Mouse (Mus musculus): ENCODE data around the gene Ngp. TPM values are rescaled to one million over a fixed set of nuclear protein-coding genes. Genes with fewer than 3 reads are reported as not detected.
A peak's percentile ranks its signal among the peaks of the same experiment; 100 is the strongest.
"Not testable (repeated sequence)": the region's sequence is repeated elsewhere in the genome, so short reads cannot be mapped to it uniquely, and the experiment has no call there.

Ngp gene
- total RNA-seq (2014; fragmentation: Nextera tagmentation) (415 TPM in 1 of 2 replicates, not detected in the other), total RNA-seq (2017) (12.5 and 64.5 TPM in 2 replicates)

DNA sequence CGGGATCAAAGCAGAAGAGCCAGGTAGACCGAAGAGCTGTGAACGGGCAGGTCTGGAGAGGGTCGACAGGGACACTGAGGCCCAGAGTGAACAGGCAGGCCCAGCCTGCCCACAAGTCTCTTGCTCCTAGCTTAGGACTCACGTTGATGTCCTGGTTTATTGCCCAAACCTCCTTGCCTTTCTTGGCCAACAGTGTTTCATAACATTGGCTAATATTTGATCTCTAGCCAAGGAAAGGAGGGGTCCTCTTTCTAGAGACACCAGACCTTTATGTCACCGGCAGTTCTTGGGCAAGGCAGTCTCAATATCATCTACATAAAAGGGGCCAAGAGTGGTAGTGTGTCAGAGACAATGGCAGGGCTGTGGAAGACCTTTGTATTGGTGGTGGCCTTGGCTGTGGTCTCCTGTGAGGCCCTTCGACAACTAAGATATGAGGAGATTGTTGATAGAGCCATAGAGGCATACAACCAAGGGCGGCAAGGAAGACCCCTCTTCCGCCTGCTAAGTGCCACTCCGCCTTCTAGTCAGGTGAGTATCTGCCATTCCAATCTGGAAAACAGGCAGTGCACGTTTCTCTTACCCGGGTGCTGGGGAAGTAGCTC is at the start of gene Ngp:
Gene Ngp, plus strand, starts transcription at position 237 of the 602 bp plus-strand sequence.
- no peak for ATAC-seq (replicated peaks; ENCODE audit: low FRiP score, low TSS enrichment, poor library complexity, severe bottlenecking)

DNA sequence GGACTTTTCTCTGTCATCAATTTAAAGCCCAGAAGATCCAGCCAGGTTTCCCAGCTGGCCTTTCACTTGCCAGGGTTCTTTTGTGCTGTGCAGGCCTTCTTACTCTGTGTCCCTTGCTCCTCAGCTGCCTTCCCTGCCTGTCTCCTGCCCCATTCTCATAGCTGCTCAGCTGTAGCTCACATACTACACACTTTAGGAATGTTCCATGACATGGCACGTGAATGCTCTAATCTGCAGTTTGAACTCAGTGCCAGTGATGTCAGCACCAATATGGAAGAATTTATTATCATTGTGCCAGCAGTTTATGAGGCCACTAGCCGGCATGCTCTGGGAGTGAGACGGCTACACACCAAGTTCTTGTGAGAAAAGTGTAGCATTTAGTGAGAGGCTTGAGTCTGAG is 49.7 kb upstream of the Ngp start:
- ATAC-seq (replicated peaks; ENCODE audit: low FRiP score, low TSS enrichment, poor library complexity, severe bottlenecking), result no peak

DNA sequence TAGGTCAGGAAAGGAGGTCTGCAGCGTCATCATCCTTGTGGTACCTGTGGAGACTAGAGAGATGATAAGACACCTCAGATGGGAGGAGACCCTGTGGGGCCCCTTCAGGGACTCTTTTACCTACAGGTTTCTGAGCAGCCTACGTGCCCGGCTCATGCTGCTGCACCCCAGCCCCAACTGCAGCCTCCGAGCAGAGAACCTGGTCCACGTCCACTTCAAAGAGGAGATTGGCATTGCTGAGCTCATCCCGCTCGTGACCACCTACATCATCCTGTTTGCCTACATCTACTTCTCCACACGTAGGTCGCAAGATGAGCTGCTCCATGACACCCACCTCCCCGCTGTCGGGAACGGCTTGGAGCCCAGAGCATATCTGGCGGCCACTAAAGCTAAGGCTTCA is 45.7 kb upstream of the Ngp start:
- ATAC-seq (replicated peaks; ENCODE audit: low FRiP score, low TSS enrichment, poor library complexity, severe bottlenecking), result no peak

DNA sequence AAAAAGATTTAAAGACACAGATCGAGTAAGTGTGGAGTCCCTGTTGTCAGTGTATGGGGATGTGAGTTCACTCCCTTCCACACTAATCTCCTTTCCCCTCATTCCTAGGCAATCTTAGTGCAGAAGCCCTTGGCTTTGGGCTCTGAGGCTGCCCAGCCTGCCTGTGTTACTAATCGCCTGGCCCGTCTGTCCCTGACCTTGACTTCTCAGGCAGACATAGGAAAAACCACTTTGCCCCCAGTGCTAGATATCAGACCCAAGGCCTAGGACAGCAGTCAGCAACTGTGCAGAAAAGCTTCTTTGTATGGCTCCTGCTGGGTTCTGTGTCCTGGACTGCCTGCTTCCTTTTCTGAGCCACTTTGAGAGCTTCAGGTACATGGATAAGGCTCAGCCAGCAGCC is 43.9 kb upstream of the Ngp start:
- ATAC-seq (replicated peaks; ENCODE audit: low FRiP score, low TSS enrichment, poor library complexity, severe bottlenecking), result no peak

DNA sequence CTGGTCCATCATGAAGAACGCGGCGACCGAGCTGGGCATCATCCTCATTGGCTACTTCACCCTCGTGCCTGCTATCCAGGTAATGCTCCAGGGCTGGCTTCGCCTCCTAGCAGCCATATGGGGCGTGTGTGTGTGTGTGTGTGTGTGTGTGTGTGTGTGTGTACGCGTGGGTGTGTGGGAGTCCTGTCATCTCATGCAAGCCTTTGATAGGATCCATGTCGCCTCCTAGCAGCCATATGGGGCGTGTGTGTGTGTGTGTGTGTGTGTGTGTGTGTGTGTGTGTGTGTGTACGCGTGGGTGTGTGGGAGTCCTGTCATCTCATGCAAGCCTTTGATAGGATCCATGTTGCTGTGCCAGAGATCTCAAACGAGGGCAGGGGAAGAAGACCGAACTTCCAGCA is 41.9 kb upstream of the Ngp start:
- ATAC-seq (replicated peaks; ENCODE audit: low FRiP score, low TSS enrichment, poor library complexity, severe bottlenecking), result not testable (repeated sequence)

DNA sequence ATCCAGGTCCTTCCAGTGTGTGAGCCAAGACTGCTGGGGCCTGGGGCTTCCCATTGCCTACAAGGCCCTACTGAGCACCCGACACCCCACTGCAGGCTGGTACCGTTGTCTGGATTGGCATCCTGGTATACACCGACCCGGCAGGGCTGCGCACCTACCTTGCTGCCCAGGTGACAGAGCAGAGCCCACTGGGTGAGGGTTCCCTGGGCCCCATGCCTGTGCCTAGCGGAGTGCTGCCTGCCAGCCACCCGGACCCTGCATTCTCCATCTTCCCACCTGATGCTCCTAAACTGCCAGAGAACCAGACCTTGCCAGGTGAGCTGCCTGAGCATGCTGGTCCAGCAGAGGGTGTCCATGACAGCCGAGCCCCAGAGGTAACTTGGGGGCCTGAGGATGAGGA is 40.2 kb upstream of the Ngp start:
- no peak for ATAC-seq (replicated peaks; ENCODE audit: low FRiP score, low TSS enrichment, poor library complexity, severe bottlenecking)

DNA sequence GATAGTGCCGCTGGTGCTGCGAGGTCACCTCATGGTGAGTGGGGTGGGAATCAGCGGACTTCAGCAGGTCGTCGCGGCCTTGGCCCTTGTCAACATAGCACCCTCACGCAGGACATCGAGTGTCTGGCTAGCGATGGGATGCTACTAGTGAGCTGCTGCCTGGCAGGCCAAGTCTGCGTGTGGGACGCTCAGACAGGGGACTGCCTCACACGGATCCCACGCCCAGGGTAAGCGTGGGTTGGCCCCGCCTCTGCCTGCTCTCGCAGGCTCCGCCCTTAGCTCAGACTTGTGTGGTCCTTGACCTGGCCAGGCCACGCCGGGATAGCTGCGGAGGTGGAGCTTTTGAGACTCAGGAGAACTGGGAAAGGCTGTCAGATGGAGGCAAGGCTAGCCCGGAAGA is 38.9 kb upstream of the Ngp start:
- no peak for ATAC-seq (replicated peaks; ENCODE audit: low FRiP score, low TSS enrichment, poor library complexity, severe bottlenecking)

DNA sequence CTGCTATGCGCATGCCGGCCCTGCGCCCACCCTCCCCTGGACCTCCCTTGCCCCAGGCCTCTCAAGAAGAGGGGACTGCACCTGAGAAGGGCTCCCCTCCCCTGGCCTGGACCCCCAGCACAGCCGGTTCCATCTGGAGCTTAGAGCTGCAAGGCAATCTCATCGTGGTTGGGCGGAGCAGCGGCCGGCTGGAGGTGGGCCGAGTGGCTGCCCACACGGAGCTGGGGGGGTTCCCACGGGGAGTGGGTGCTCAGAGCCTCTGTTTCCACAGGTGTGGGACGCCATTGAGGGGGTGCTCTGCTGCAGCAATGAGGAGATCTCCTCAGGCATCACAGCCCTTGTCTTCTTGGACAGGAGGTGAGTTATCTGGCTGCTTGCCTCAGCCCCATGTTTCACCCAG is 38.3 kb upstream of the Ngp start:
- no peak for ATAC-seq (replicated peaks; ENCODE audit: low FRiP score, low TSS enrichment, poor library complexity, severe bottlenecking)

DNA sequence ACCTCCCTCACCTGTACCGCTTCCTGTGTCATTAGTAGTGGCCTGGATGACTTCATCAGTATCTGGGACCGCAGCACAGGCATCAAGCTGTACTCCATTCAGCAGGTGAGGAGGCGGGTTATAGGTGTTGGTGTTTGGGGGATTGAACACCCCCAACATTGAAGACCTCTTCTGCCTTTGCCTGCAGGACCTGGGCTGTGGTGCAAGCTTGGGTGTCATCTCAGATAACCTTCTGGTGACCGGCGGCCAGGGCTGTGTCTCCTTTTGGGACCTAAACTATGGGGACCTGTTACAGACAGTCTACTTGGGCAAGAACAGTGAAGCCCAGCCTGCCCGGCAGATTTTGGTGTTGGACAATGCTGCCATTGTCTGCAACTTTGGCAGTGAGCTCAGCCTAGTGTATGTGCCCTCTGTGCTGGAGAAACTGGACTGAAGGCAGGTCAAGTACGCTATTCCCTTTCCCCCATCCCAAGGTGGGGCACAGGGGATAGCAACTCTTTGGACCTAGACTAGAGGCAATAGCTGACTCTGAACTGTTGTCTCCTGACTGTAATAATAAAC is 35.1 kb upstream of the Ngp start:
- no peak for ATAC-seq (replicated peaks; ENCODE audit: low FRiP score, low TSS enrichment, poor library complexity, severe bottlenecking)

DNA sequence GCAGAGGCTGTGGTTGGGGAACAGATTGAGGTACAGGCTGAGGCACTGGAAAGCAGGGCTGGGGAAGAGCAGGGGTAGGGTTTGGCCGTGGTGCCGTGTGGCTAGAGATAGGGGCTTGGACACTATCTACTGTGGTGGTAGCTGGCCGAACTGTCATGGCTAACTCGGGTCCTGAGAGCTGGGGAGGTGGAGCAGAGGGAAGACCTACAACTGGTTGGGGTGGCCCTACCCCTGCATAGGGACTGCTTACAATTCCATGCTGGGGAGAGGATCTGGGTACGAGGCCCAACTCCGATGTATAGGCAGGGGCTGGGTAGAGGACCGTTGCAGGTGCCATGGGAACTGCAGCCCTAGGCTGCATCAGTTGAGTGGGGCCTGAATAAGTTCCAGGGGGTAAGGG is 31.5 kb upstream of the Ngp start:
- no peak for ATAC-seq (replicated peaks; ENCODE audit: low FRiP score, low TSS enrichment, poor library complexity, severe bottlenecking)

DNA sequence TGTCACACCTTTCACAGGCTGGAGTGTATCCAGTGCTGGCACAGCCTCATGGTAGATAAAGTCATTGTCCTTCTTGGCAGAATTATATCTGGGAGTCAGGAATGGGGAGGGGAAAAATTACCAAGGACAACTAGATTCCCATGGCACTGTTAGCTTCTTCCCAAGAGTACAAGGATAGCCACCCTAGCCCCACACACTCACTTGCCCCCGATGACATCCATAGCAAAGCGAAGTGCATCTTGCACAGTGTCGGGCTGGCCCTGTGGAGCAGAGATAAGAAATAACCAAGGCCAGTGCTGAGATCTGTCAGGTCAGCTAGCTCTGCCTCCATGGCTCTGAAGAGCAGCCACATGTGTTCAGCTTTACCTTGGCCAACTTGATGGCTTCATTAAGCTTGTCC is 28.7 kb upstream of the Ngp start:
- no peak for ATAC-seq (replicated peaks; ENCODE audit: low FRiP score, low TSS enrichment, poor library complexity, severe bottlenecking)

DNA sequence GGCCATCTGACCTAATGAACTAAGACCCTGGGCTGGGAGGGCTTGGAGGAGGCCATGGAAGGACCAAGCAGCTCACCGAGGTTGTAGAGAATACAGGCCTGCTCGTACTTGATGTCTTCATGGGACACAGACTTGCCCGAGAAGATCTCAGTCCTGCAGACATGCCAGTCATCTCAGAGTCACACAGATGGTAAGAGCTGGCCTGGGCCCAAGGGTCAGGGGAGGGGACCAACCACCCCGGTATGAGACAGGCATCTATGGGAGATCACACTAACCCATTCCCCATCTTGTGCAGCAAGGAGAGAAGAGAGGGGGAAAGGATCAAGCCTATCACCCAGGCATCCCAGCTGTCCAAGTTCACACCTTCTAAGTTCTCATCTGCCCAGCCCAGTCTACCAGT is 26.3 kb upstream of the Ngp start:
- ATAC-seq (replicated peaks; ENCODE audit: low FRiP score, low TSS enrichment, poor library complexity, severe bottlenecking), result no peak

DNA sequence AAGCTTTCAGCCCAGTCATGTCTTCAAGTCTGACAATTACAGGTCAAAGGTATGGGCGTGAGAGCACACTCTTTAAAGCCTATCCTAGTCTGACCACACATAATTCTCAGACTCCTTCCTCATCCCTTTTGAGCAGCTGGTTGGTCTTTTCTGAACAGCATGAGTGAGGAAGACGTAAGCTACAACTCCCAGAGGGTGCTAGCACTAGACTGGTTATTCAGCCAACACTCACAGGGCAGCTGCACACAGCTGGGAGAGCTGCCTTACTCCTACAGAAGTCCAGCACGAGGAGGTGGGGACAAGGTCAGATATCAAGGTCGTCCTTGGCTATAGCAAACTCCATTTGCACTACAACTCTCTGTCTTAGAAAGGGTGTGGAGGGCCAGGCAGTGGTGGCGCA is 18.9 kb upstream of the Ngp start:
- no peak for ATAC-seq (replicated peaks; ENCODE audit: low FRiP score, low TSS enrichment, poor library complexity, severe bottlenecking)

DNA sequence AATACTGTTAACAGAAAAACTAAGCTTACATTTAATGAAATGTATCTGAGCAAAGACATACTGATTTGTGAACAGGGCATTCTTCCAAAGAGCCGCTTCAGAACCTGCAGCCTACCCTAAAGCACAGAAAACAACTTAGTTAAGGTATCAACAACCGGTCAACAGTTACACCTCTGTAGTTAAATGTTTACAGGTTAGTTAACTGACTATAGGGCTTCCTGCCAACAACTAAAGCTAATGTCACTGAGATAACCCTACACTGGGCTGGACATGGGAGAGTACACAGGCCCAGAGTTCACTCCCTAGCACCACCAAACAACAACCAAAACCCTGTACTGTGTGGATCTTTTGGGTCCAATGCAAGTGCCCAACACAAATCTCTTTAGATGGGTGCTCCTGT is 16.8 kb upstream of the Ngp start:
- ATAC-seq (replicated peaks; ENCODE audit: low FRiP score, low TSS enrichment, poor library complexity, severe bottlenecking), result no peak

DNA sequence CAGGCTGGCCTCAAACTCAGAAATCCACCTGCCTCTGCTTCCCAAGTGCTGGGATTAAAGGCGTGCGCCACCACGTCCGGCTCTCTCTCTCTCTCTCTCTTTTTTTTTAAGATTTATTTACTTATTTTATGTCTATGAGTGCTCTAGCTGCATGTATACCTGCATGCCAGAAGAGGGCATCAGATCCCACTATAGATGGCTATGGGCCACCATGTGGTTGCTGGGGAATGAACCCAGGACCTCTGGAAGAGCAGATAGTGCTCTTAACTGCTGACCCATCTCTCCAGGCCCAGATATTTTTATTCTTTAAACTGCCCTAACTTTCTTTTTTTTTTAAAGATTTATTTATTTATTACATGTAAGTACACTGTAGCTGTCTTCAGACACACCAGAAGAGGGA is 16.3 kb upstream of the Ngp start:
- not testable (repeated sequence) for ATAC-seq (replicated peaks; ENCODE audit: low FRiP score, low TSS enrichment, poor library complexity, severe bottlenecking)

DNA sequence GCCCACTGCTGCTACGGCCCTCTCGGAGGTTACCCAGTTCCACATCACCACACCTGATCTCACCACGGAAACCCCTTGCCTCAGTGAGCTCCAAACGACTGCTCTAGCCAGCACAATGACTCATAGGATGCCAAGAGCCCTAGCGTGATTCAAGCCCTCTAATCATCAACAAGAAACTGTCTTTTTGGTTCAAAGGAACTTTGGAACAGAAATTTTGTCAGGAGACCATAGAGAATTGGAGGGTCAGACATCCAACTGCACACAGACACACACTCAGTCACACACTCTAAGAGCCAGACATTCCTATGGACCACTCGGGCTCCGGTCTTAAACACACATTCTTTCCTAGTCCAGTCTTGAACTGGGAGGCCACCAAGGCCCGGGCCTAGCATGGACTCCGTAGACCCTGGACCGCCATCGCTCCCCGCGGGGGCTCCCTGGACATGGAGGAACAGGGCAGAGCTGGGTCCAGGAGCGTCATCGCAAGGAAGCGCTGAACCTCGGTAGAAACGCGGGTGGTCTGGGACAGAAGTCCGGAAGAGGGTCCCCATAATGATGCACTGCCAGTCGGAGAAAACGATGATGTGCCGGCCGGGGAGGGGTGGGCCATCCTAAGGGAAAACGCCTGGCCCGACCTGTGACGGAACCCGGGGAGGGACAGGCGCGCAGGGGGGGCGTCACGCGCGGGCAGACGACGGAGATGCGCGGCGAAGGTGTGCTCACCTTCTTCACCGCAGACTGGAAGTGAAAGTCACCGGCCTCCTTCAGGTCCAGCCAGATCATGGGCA is 12.0 kb upstream of the Ngp start:
- peak; percentile 14; the same call in 1 of the 2 replicates for ATAC-seq (replicated peaks; ENCODE audit: low FRiP score, low TSS enrichment, poor library complexity, severe bottlenecking)

DNA sequence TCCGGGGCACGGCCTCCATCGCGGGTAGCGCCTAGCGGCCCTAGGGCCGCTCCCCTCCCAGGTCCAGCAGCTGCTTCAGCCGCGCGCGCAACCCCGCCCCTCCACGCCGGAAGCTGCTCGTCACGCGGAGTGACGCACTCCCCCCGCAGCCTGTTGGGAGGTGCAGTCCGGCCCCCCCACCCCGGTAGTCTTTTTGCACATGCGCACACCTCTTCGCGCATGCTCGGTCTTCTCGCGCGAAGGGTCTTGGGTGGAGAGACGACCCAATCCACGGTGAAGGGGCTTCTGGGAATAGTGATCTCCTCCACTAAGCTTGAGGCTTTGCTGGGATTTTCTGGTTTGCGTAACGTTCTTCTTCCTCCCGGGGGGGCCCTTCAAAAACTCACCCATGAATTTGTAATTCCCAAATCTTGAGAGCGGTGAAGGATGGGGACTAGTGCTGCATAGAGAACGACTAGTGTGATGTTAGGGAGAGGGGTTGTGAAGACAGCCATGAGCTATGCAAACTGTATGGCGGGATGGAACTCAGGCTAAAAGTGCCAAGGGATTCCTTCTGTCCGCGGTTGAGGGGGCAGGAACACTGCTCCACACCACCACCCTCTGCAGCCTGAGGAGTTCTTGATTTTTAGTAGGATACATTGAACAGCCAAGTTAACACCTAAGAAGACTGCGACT is 11.3 kb upstream of the Ngp start, which contains the start of gene Ptpn23:
Gene Ptpn23, minus strand, starts transcription at position 115 of the 675 bp plus-strand sequence.
- peak; percentile 94 for ATAC-seq (replicated peaks; ENCODE audit: low FRiP score, low TSS enrichment, poor library complexity, severe bottlenecking)

DNA sequence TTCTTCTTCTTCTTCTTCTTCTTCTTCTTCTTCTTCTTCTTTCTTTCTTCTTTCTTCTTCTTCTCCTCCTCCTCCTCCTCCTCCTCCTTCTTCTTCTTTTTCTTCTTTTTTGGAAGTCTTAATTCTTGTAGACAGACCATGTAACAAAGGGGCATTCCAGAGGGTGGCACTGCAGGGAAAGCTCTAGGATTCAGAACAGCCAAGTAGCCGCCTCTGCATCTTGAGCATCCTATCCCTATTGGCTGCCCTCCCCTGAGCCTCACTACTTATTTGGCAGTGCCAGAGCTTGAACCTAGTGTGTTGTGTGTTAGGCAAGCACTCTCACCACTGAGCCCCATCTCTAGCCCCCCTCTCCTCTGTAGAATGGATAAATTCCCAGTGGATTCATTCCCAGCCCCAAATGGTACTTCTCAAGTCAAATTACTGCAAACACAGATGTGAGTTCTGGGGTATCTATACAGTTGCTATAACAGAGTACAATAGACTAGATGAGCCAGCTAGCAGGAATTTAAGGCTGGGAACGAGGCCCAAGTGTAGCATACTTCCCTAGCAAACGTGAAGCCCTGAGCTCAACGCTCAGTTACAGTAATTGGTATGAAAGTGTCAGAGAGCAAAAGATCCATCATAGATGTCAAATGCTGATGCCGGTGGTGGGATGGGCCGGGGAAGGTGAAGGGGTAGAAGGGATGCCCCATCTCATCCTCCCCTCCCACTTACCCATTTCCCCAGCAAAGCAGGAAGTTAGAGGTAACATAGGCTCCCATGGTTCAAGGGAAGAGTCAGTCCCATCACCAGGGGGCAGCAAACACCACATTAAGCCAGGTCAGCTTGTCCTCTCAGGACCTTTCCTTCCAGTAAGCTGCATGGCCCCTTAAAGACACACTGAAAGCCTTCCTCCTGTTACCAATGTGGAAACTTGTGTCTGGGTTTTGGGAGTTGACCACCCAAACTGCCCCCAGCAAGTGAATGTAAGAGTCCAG is 8.3 kb upstream of the Ngp start:
- ATAC-seq (replicated peaks; ENCODE audit: low FRiP score, low TSS enrichment, poor library complexity, severe bottlenecking), result peak; percentile 74

DNA sequence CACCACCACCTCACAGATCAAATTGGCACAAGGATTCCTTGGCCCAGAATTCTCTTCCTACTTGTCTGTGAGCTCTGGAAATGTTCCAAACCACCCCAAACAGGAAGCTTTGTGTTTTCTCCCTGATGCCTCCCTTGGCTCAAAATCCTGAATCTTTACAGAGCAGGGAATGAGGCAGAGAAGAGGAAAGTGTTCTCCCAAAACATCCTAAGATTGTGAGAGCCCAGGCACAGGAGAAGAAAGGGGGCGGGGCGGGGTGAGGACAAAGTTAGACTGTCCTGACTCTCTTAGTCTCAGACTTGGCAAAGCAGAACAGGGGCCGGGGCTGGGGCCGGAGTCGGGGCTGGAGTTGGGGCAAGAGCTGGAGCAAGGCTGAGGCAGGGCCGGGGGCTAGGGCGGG is 6.6 kb upstream of the Ngp start:
- no peak for ATAC-seq (replicated peaks; ENCODE audit: low FRiP score, low TSS enrichment, poor library complexity, severe bottlenecking)

Data from megakaryocyte-erythroid progenitor cell, adult 5-6 weeks (primary cell).